Mouse (Mus musculus): Measurements from ENCODE around the gene Sult6b2.

The Sult6b2 gene

GRCm38 (mm10) chr6:142809373-142810098 is 5.2 kb upstream of the Sult6b2 start:
- DNase-seq: no peak

- no peak for DNase-seq
Observed at GRCm38 (mm10) chr6:142806326-142806725, 2.0 kb upstream of the Sult6b2 start.

GRCm38 (mm10) chr6:142802617-142803525 is 1.4 kb downstream of the Sult6b2 start:
- no peak for DNase-seq

GRCm38 (mm10) chr6:142801687-142802086 is 2.6 kb downstream of the Sult6b2 start:
- no peak for DNase-seq

- no peak for DNase-seq
Observed at GRCm38 (mm10) chr6:142799704-142800374, 4.5 kb downstream of the Sult6b2 start.

GRCm38 (mm10) chr6:142798837-142799236 is 5.5 kb downstream of the Sult6b2 start:
- DNase-seq: no peak

GRCm38 (mm10) chr6:142797996-142798395 is 6.3 kb downstream of the Sult6b2 start:
- no peak for DNase-seq

GRCm38 (mm10) chr6:142795655-142796441 is 8.5 kb downstream of the Sult6b2 start:
- no peak for DNase-seq

- no peak for DNase-seq
Observed at GRCm38 (mm10) chr6:142795087-142795486, 9.2 kb downstream of the Sult6b2 start.

- no peak for DNase-seq
Observed at GRCm38 (mm10) chr6:142793468-142793867, 10.8 kb downstream of the Sult6b2 start.

- no peak for DNase-seq
Observed at GRCm38 (mm10) chr6:142792241-142792968, 11.9 kb downstream of the Sult6b2 start.

GRCm38 (mm10) chr6:142789736-142790135 is 14.6 kb downstream of the Sult6b2 start:
- no peak for DNase-seq

- no peak for DNase-seq
Observed at GRCm38 (mm10) chr6:142788042-142788987, 16.0 kb downstream of the Sult6b2 start.

GRCm38 (mm10) chr6:142786106-142786505 is 18.2 kb downstream of the Sult6b2 start:
- no peak for DNase-seq

- DNase-seq: peak; percentile 49
Observed at GRCm38 (mm10) chr6:142785343-142785742, 19.0 kb downstream of the Sult6b2 start.

GRCm38 (mm10) chr6:142781286-142781685 is 23.0 kb downstream of the Sult6b2 start:
- no peak for DNase-seq

- DNase-seq: no peak
Observed at GRCm38 (mm10) chr6:142780574-142781033, 23.7 kb downstream of the Sult6b2 start.

GRCm38 (mm10) chr6:142779812-142780573 is 24.3 kb downstream of the Sult6b2 start:
- DNase-seq: no peak

- peak; percentile 75 for DNase-seq
Observed at GRCm38 (mm10) chr6:142779045-142779811, 25.1 kb downstream of the Sult6b2 start.
